Mouse (Mus musculus): Measurements from ENCODE around the gene Thpo. TPM values are rescaled to one million over a fixed set of nuclear protein-coding genes. Genes with fewer than 3 reads are reported as not detected.

The Thpo gene
- total RNA-seq, 2 experiments from 2014 or later, result 0.25 TPM; not detected in 1

GRCm38 (mm10) chr16:20676702-20677101 is 57.6 kb downstream of the Thpo start:
- intact Hi-C loops (cut with DNase I), result no loop called here

GRCm38 (mm10) chr16:20675213-20675612 is 59.1 kb downstream of the Thpo start:
- intact Hi-C loops (cut with DNase I), result no loop called here
- no peak for DNase-seq

More at GRCm38 (mm10) chr16:20676702-20677101, 57.6 kb downstream of the Thpo start:
- no peak for DNase-seq

Other genes starting within 250 kb of the Thpo start
- 10 to 100 TPM; 54.4 to 64.3 TPM for gene Eif2b5, start 235.7 kb downstream of the Thpo start, total RNA-seq (2021)
- gene Dvl3, start 217.5 kb downstream of the Thpo start, total RNA-seq (2021), result 10 to 100 TPM; 44.9 to 47.2 TPM
- gene Ap2m1, start 199.0 kb downstream of the Thpo start, total RNA-seq (2021), result 100 to 1,000 TPM; 210 to 214 TPM
- gene Abcf3, start 185.9 kb downstream of the Thpo start, total RNA-seq (2021), result 10 to 100 TPM; 62.6 to 65.9 TPM
- under 1 TPM in 1 of 2 experiments, not detected in 1; 0.05 TPM for gene Vwa5b2, start 145.0 kb downstream of the Thpo start, total RNA-seq (2021)
- 1 to 10 TPM; 6.4 to 8.0 TPM for gene Eef1akmt4, start 122.9 kb downstream of the Thpo start, total RNA-seq (2021)
- not detected for gene Gm49333, start 122.9 kb downstream of the Thpo start, total RNA-seq (2021)
- gene Alg3, start 122.8 kb downstream of the Thpo start, total RNA-seq (2021), result 1 to 10 TPM; 8.7 to 8.8 TPM
- gene Camk2n2, start 113.2 kb downstream of the Thpo start, total RNA-seq (2021), result 1 to 10 TPM; 1.1 to 1.2 TPM
- 1 to 10 TPM in 1 of 2 experiments, under 1 TPM in 1; 0.41 to 1.2 TPM for gene Ece2, start 104.7 kb downstream of the Thpo start, total RNA-seq (2021)
- 100 to 1,000 TPM; 214 to 216 TPM for gene Psmd2, start 82.9 kb downstream of the Thpo start, total RNA-seq (2021)
- gene Eif4g1, start 66.2 kb downstream of the Thpo start, total RNA-seq (2021), result 100 to 1,000 TPM; 388 to 434 TPM
- 10 to 100 TPM; 27.9 to 30.2 TPM for gene Fam131a, start 41.3 kb downstream of the Thpo start, total RNA-seq (2021)
- 10 to 100 TPM; 10.5 to 12.4 TPM for gene Polr2h, start 16.8 kb downstream of the Thpo start, total RNA-seq (2021)
- gene Clcn2, start 16.8 kb downstream of the Thpo start, total RNA-seq (2021), result 1 to 10 TPM; 2.3 to 2.6 TPM
- 1 to 10 TPM; 2.1 to 2.5 TPM for gene Chrd, start 1.4 kb downstream of the Thpo start, total RNA-seq (2021)

All from heart, postnatal 36 days (tissue).